In the genomic region with DNA sequence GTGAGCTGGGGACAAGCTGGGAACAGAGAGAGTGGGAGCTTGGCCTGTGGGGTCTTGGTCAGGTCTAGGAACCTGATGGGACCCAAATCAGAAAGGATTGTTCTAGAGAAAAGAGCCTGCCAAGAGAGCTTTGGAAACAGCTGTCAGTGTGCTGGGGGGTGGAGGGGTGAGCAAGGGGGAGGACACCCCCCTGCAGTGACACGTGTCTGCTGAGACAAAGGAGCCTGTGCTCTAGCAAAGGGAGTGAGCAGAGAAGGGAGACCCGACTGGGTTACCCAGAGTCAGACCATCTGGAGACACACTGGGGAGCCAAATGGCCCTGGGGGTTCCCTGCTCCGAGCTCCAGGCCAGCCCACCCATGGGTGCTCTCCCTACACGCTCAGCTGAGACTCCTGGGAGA, we compare ENCODE assay signal across 15 mouse cellular contexts. TPM values are rescaled to one million over a fixed set of nuclear protein-coding genes. Genes with fewer than 3 reads are reported as not detected.
DNase-seq lines count a peak whose midpoint lies in the region; ATAC-seq lines count a peak whose summit lies in the region.
"Had no signal": no experiment of that assay in that cellular context is flagged by ENCODE, and none has a peak within 500 bp of the region (broad histone marks: within the 10 kb centered on the region; RNA-seq: fewer than 3 reads in every experiment).

No protein-coding gene starts in this region.

- H3K4me1 ChIP-seq in forebrain, embryonic 10.5 days: peaks cover 13% of the 10 kb centered on the region
- H3K4me1 ChIP-seq in forebrain, embryonic 11.5 days (replicated peaks; ENCODE audit: control insufficient read depth, insufficient read depth, low read length): no peaks in the 10 kb centered on the region
- peaks cover 20% of the 10 kb centered on the region for H3K4me1 ChIP-seq in midbrain, embryonic 10.5 days
- peaks cover 4% of the 10 kb centered on the region; the same call in 1 of the 2 replicates for H3K4me1 ChIP-seq in midbrain, embryonic 11.5 days (ENCODE audit: control insufficient read depth, insufficient read depth, low read length)
- peaks cover 12% of the 10 kb centered on the region for H3K4me1 ChIP-seq in embryonic facial prominence, embryonic 10.5 days
- peaks cover 48% of the 10 kb centered on the region for H3K4me1 ChIP-seq in hindbrain, embryonic 13.5 days (replicated peaks)

- WGBS in forebrain, embryonic 10.5 days: 60% methylated on average over 4 of the region's 4 CpGs
- 58% methylated on average over 4 of the region's 4 CpGs for WGBS in forebrain, embryonic 11.5 days
- WGBS in midbrain, embryonic 10.5 days: 53% methylated on average over 4 of the region's 4 CpGs
- WGBS in midbrain, embryonic 11.5 days: 49% methylated on average over 4 of the region's 4 CpGs
- WGBS in embryonic facial prominence, embryonic 10.5 days: 56% methylated on average over 4 of the region's 4 CpGs
- WGBS in hindbrain, embryonic 13.5 days: 37% methylated on average over 4 of the region's 4 CpGs

- peaks cover 39% of the 10 kb centered on the region for H3K36me3 ChIP-seq in forebrain, embryonic 10.5 days (replicated peaks)
- H3K36me3 ChIP-seq in forebrain, embryonic 11.5 days (ENCODE audit: control insufficient read depth, insufficient read depth, low read length): no peaks in the 10 kb centered on the region; the same call in 1 of the 2 replicates
- peaks cover 63% of the 10 kb centered on the region for H3K36me3 ChIP-seq in midbrain, embryonic 10.5 days
- 0 out of 2 replicates have a peak, but pooled peaks cover 6% of the 10 kb centered on the region for H3K36me3 ChIP-seq in midbrain, embryonic 11.5 days (ENCODE audit: control insufficient read depth, insufficient read depth, low read length)
- peaks cover 25% of the 10 kb centered on the region for H3K36me3 ChIP-seq in embryonic facial prominence, embryonic 10.5 days (replicated peaks)
- peaks cover 64% of the 10 kb centered on the region for H3K36me3 ChIP-seq in hindbrain, embryonic 13.5 days
- H3K36me3 ChIP-seq: limb, embryonic 12.5 days had no signal

- ATAC-seq in forebrain, embryonic 11.5 days (replicated peaks; ENCODE audit: low FRiP score): no peak
- no peak for ATAC-seq in midbrain, embryonic 11.5 days (ENCODE audit: low FRiP score)
- ATAC-seq in hindbrain, embryonic 13.5 days (ENCODE audit: low FRiP score): no peak

- H3K9ac ChIP-seq in forebrain, embryonic 11.5 days (ENCODE audit: low read length): no peak overlapping the region
- no peak overlapping the region for H3K9ac ChIP-seq in midbrain, embryonic 11.5 days (ENCODE audit: low read length)
- peak overlapping the region; percentile 29; the same call in 1 of the 2 replicates for H3K9ac ChIP-seq in hindbrain, embryonic 13.5 days
- H3K9ac ChIP-seq: limb, embryonic 12.5 days had no signal

- H3K27ac ChIP-seq in forebrain, embryonic 10.5 days: peak overlapping the region; percentile 54
- no peak overlapping the region for H3K27ac ChIP-seq in forebrain, embryonic 11.5 days (ENCODE audit: low read depth, low read length)
- H3K27ac ChIP-seq in midbrain, embryonic 10.5 days (replicated peaks): peak overlapping the region; percentile 73
- no peak overlapping the region for H3K27ac ChIP-seq in midbrain, embryonic 11.5 days (ENCODE audit: low read depth, low read length)
- H3K27ac ChIP-seq in embryonic facial prominence, embryonic 10.5 days (replicated peaks): peak overlapping the region; percentile 45; the same call in 1 of the 2 replicates
- peak overlapping the region; percentile 59 for H3K27ac ChIP-seq in hindbrain, embryonic 13.5 days
- H3K27ac ChIP-seq: limb, embryonic 12.5 days had no signal

- no peak overlapping the region for H3K4me3 ChIP-seq in forebrain, embryonic 10.5 days
- H3K4me3 ChIP-seq in forebrain, embryonic 11.5 days (ENCODE audit: low read depth, low read length): no peak overlapping the region
- H3K4me3 ChIP-seq in midbrain, embryonic 10.5 days: no peak overlapping the region
- H3K4me3 ChIP-seq in midbrain, embryonic 11.5 days (ENCODE audit: low read depth, low read length): no peak overlapping the region
- no peak overlapping the region for H3K4me3 ChIP-seq in embryonic facial prominence, embryonic 10.5 days
- no peak overlapping the region for H3K4me3 ChIP-seq in hindbrain, embryonic 13.5 days
- H3K4me3 ChIP-seq: limb, embryonic 12.5 days had no signal

- no peak for DNase-seq in forebrain, embryonic 10.5 days (ENCODE audit: extremely low spot score, low spot score)
- no peak for DNase-seq in forebrain, embryonic 11.5 days (ENCODE audit: low spot score)
- DNase-seq in midbrain, embryonic 10.5 days (ENCODE audit: low spot score): no peak
- no peak for DNase-seq in midbrain, embryonic 11.5 days (ENCODE audit: low spot score, missing footprints)
- DNase-seq in embryonic facial prominence, embryonic 10.5 days (ENCODE audit: low spot score): no peak
- DNase-seq in spleen, postnatal 14 days (ENCODE audit: low spot score in 2 of 2): no peak
- DNase-seq in gastrocnemius, adult 18-20 months (ENCODE audit: low spot score): no peak
- DNase-seq: adrenal gland, adult 8-10 months; cerebellum, postnatal 25 days; kidney, postnatal 25 days; spleen, adult 18-20 months had no signal

- no peaks in the 10 kb centered on the region for H3K27me3 ChIP-seq in forebrain, embryonic 10.5 days (ENCODE audit: poor library complexity, severe bottlenecking)
- no peaks in the 10 kb centered on the region for H3K27me3 ChIP-seq in forebrain, embryonic 11.5 days (ENCODE audit: control insufficient read depth, insufficient read depth, low read length)
- no peaks in the 10 kb centered on the region for H3K27me3 ChIP-seq in midbrain, embryonic 10.5 days (ENCODE audit: low read depth, poor library complexity, severe bottlenecking)
- H3K27me3 ChIP-seq in midbrain, embryonic 11.5 days (ENCODE audit: control insufficient read depth, insufficient read depth, low read length): no peaks in the 10 kb centered on the region
- no peaks in the 10 kb centered on the region for H3K27me3 ChIP-seq in embryonic facial prominence, embryonic 10.5 days (replicated peaks; ENCODE audit: low read depth, poor library complexity, severe bottlenecking)
- no peaks in the 10 kb centered on the region for H3K27me3 ChIP-seq in hindbrain, embryonic 13.5 days

- H3K9me3 ChIP-seq in forebrain, embryonic 10.5 days: no peaks in the 10 kb centered on the region
- H3K9me3 ChIP-seq in forebrain, embryonic 11.5 days (ENCODE audit: control insufficient read depth, low read length): no peaks in the 10 kb centered on the region
- H3K9me3 ChIP-seq in midbrain, embryonic 10.5 days (replicated peaks): no peaks in the 10 kb centered on the region
- no peaks in the 10 kb centered on the region for H3K9me3 ChIP-seq in midbrain, embryonic 11.5 days (ENCODE audit: control insufficient read depth, low read length)
- H3K9me3 ChIP-seq in embryonic facial prominence, embryonic 10.5 days: no peaks in the 10 kb centered on the region
- H3K9me3 ChIP-seq in hindbrain, embryonic 13.5 days: no peaks in the 10 kb centered on the region
- H3K9me3 ChIP-seq: limb, embryonic 12.5 days had no signal

- no peak overlapping the region for H3K4me2 ChIP-seq in forebrain, embryonic 11.5 days (ENCODE audit: low read depth, low read length, severe bottlenecking)
- H3K4me2 ChIP-seq in midbrain, embryonic 11.5 days: no peak overlapping the region
- no peak overlapping the region for H3K4me2 ChIP-seq in hindbrain, embryonic 13.5 days
- H3K4me2 ChIP-seq: limb, embryonic 12.5 days had no signal

RNA-seq across cellular contexts. Expression of gene Mgat5b, which starts 54.2 kb away (rescaled TPM):
- 3.3 and 3.7 TPM in 2 replicates for polyA plus RNA-seq in forebrain, embryonic 10.5 days (2016; fragmentation: Nextera tagmentation; extraction: Ambion mirVana)
- polyA plus RNA-seq in forebrain, embryonic 11.5 days (2014; fragmentation: Nextera tagmentation; extraction: Ambion mirVana): 9.3 and 11.8 TPM in 2 replicates
- polyA plus RNA-seq in midbrain, embryonic 10.5 days (2016; fragmentation: Nextera tagmentation; extraction: Ambion mirVana): 5.5 and 9.5 TPM in 2 replicates
- polyA plus RNA-seq in midbrain, embryonic 11.5 days (2014; fragmentation: Nextera tagmentation; extraction: Ambion mirVana): 5.1 and 6.5 TPM in 2 replicates
- polyA plus RNA-seq in embryonic facial prominence, embryonic 10.5 days (2016; fragmentation: Nextera tagmentation; extraction: Ambion mirVana): 2.3 and 3.3 TPM in 2 replicates
- polyA plus RNA-seq in hindbrain, embryonic 13.5 days (2015; fragmentation: Nextera tagmentation; extraction: Ambion mirVana): 22.8 and 24.5 TPM in 2 replicates
- total RNA-seq in gastrocnemius, adult 18-20 months (2021): not detected
- total RNA-seq: granulocyte monocyte progenitor cell, adult 5-6 weeks had no signal
- polyA plus RNA-seq: liver, embryonic 16.5 days had no signal

Comparison
In these comparisons a context has a peak if more than half of its experiments do, and no peak if none do; other contexts are left out.
1. H3K27ac ChIP-seq: peak in forebrain, embryonic 10.5 days (single experiment), midbrain, embryonic 10.5 days (single experiment), embryonic facial prominence, embryonic 10.5 days (single experiment) and hindbrain, embryonic 13.5 days (single experiment); none in forebrain, embryonic 11.5 days (single experiment) and midbrain, embryonic 11.5 days (single experiment).